Mouse (Mus musculus) CH12.LX (cell line): ENCODE measurements at regions not wholly inside any gene's neighbourhood (a gene's known extent, or its start where the extent isn't known, plus 50 kb on each side); places are given as distances from the start of the nearest gene placed in this dataset.

ENCODE experiments used
- CTCF ChIP-seq, 2 experiments: IDR thresholded peaks in 1 of 2; conservative IDR thresholded peaks in 1 of 2; 2 replicates each; pipeline ENCODE4 v1.5.1; 2011 to 2012; ENCODE audit warnings: low read depth in 2 of 2, low read length in 2 of 2, improper control_type of control experiment in 1 of 2, inconsistent platforms in 1 of 2, mild to moderate bottlenecking in 1 of 2, moderate library complexity in 1 of 2
- EP300 ChIP-seq: IDR thresholded peaks from 2 replicates; pipeline ENCODE4 v1.6.1; 2011; ENCODE audit warnings: low read length, improper control_type of control experiment
- MXI1 ChIP-seq: IDR thresholded peaks from 2 replicates; pipeline ENCODE4 v1.6.1; 2011; ENCODE audit warnings: mild to moderate bottlenecking, low read depth, low read length, improper control_type of control experiment
- POLR2A ChIP-seq: IDR thresholded peaks from 2 replicates; pipeline ENCODE4 v1.6.1; 2011; ENCODE audit warnings: low read depth, mild to moderate bottlenecking, improper control_type of control experiment, low read length
- POLR2AphosphoS2 ChIP-seq: IDR thresholded peaks from 2 replicates; pipeline ENCODE4 v1.6.1; 2011; ENCODE audit warnings: low read depth, low read length, improper control_type of control experiment
- USF2 ChIP-seq: conservative IDR thresholded peaks from 2 replicates; pipeline ENCODE4 v1.6.1; 2011; ENCODE audit warnings: low read depth, low read length, improper control_type of control experiment

GRCm38 (mm10) chr3:14975203-14975602 lies 89.1 kb downstream of the Car2 start:
- no peak for TF ChIP-seq USF2
- TF ChIP-seq MXI1: no peak
- no peak for TF ChIP-seq POLR2AphosphoS2
- TF ChIP-seq EP300: no peak
- TF ChIP-seq POLR2A: no peak
- TF ChIP-seq CTCF (conservative IDR thresholded peaks at IDR 0.05 in 1 of 2, IDR thresholded peaks at IDR 0.05 in 1 of 2; ENCODE audit: low read depth in 2 of 2, low read length in 2 of 2): no peak
